Mouse (Mus musculus): ENCODE data around the gene Cwf19l1. TPM values are rescaled to one million over a fixed set of nuclear protein-coding genes. Genes with fewer than 3 reads are reported as not detected.
"Not testable (repeated sequence)": the region's sequence is repeated elsewhere in the genome, so short reads cannot be mapped to it uniquely, and the experiment has no call there.

Gene Cwf19l1
- polyA plus RNA-seq, 1 experiment from 2014 or later = 34.5 TPM

DNA sequence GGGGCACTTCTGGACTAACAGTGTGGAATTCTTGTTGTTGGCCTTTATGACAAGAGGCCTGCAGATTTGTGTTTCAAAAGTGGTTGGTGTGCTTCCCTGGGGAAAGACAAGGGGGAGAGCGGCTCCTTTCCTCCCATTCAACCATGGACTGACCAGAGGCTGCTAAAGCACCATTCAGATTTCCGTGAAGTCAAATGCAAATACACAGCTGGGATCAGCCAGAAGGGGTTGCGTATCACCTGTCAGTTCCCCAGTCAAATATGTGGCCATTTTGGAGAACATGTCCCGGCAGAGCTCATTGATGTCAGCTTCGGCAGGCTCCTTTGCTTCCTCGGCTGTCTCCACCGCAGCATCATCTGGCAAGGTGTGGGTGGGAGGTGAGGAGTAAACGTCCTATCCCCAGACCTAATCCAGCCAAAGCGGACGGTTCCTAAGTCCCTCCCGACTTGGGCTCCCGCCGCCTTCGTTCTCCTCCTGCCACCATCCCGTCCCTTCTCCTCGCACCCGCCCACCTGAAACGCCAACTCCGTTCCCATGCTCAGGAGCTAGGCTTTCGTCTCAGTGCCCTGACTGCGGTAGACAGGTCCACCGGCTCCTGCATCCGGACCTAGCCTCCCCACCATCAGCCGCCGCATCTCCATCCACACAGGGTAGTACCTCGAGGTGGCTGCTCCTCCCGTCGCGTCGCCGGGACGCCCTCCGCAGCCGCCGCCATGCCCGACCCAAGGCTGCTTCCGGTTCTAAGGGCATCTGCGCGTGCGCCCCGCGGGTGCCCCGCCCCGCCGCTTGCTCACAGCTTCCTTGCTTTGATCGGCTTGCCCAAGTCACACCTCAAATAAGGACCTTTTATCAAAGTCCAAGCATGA is 10.3 kb upstream of the Cwf19l1 start, which contains the start of gene Bloc1s2:
TSS of gene Bloc1s2 (minus strand) at position 745 of the 866 bp plus-strand sequence.
- Histone ChIP-seq H3K4me3 (peak within 1 kb of the TSS; percentile 86), H3K4me1 (replicated peaks) (peaks cover 18% of the 10 kb centered on the region), H3K27me3 (ENCODE audit: insufficient read depth, poor library complexity, severe bottlenecking) (peaks cover 16% of the 10 kb centered on the region), H3K9me3 (no peaks in the 10 kb centered on the region), H3K36me3 (peaks cover 38% of the 10 kb centered on the region), H3K27ac (peak within 1 kb of the TSS; percentile 89)
- peak; percentile 86 for DNase-seq (ENCODE audit: low spot score)
- WGBS = 4% methylated on average over 46 of the region's 46 CpGs

DNA sequence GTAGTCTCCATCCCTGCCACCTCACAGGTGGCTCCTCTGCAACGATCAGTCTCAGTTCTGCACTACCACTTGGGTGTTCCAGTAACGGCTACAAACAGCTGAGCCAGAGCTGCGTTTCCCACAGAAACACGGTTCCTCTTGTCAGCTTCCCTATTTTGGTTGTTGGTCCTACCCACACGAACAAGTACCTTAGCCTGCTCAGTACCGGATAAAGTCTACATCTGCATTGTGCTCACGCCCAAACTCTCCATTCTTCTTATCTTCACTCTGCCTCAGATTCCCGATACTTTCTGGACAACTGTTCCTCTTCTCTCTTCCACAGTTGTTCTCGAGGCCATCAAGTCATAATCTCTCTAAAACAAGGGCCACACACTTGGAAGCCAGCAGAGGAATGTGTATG is 8.7 kb upstream of the Cwf19l1 start:
- H3K4me1 ChIP-seq (replicated peaks) = peaks cover 18% of the 10 kb centered on the region
- H3K9me3 ChIP-seq = no peaks in the 10 kb centered on the region
- peaks cover 10% of the 10 kb centered on the region; the same call in 1 of the 2 replicates for H3K27me3 ChIP-seq (ENCODE audit: insufficient read depth, poor library complexity, severe bottlenecking)
- no peak overlapping the region for H3K27ac ChIP-seq
- no peak for DNase-seq (ENCODE audit: low spot score)
- WGBS = 92% methylated on average over 9 of the region's 9 CpGs
- no peak overlapping the region for H3K4me3 ChIP-seq
- H3K36me3 ChIP-seq = peaks cover 52% of the 10 kb centered on the region

DNA sequence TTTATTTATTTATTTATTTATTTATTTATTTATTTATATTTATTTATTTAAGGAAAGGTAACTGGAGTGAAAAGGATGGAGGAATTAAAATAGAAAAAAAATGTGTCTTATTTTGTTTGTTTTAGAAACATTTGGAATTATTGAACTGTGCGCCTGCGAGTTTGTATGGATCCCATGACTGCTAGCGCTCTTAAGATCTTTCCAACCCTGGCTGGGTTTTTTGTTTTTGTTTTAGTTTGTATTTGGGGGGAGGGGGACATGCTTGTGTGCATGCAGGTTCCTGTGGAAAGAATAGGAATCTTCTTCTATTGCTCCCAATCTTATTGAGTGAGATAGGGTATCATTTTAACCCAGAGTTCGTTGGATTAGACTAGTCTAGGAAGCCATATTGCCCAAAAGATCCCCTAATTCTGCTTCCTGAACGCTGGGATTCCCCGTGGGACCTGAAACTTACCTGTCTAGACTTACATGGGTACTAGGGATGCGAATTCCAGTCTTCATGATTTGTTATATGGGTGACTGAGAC is 347 bp upstream of the Cwf19l1 start:
- Histone ChIP-seq H3K27ac (peak overlapping the region; percentile 97), H3K4me3 (peak overlapping the region; percentile 86), H3K27me3 (ENCODE audit: insufficient read depth, poor library complexity, severe bottlenecking) (no peaks in the 10 kb centered on the region), H3K4me1 (replicated peaks) (peaks cover 11% of the 10 kb centered on the region), H3K36me3 (peaks cover 45% of the 10 kb centered on the region), H3K9me3 (peaks cover 4% of the 10 kb centered on the region; the same call in 1 of the 2 replicates)
- DNase-seq (ENCODE audit: low spot score) = peak; percentile 6
- WGBS = 28% methylated on average over 7 of the region's 7 CpGs

DNA sequence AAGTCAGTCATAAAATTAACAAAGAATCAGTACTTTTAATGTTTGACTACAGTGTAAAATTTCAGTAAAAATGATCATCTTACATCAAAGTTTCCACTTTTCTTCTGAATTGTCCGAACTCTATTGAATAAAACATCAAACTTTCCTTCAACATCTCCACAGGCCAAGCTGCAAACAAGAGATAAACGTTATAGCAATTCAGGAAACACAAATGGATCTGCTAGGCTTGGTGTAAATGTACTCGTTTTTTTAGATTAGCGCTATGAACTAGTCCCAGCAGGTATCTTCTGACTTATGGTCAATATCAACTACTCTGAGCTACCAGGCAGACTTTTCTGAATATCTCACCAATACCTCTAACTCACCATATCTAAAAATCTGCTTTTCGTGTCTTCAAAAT is 2.8 kb downstream of the Cwf19l1 start:
- Histone ChIP-seq H3K27ac (no peak overlapping the region), H3K36me3 (peaks cover 48% of the 10 kb centered on the region), H3K4me1 (replicated peaks) (peaks cover 11% of the 10 kb centered on the region), H3K27me3 (ENCODE audit: insufficient read depth, poor library complexity, severe bottlenecking) (no peaks in the 10 kb centered on the region), H3K9me3 (no peaks in the 10 kb centered on the region), H3K4me3 (no peak overlapping the region)
- WGBS = 94% methylated on average over 5 of the region's 5 CpGs
- DNase-seq (ENCODE audit: low spot score) = no peak

DNA sequence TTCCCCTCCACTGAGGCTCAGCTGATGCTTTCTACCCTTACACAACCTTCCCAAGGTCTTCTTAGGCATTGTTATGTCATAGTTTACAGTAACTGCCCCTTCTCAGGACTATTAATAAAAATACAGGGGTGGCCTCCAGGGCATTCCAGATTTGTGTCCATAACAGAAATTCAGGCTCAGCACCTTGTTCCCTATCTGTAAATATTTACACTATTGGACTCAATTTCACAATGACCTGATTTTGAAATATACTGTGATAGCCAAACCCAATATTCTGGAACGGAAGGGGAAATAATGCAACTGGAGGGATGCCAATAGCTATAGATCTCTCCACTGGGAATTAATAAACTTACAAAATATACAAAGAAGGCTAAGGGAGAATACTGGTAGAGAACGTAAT is 7.1 kb downstream of the Cwf19l1 start:
- WGBS = 92% methylated on average over 2 of the region's 2 CpGs
- no peak overlapping the region for H3K4me3 ChIP-seq
- H3K36me3 ChIP-seq = peaks cover 89% of the 10 kb centered on the region
- no peaks in the 10 kb centered on the region for H3K27me3 ChIP-seq (ENCODE audit: insufficient read depth, poor library complexity, severe bottlenecking)
- DNase-seq (ENCODE audit: low spot score) = no peak
- H3K4me1 ChIP-seq (replicated peaks) = no peaks in the 10 kb centered on the region
- H3K9me3 ChIP-seq = no peaks in the 10 kb centered on the region
- no peak overlapping the region for H3K27ac ChIP-seq

DNA sequence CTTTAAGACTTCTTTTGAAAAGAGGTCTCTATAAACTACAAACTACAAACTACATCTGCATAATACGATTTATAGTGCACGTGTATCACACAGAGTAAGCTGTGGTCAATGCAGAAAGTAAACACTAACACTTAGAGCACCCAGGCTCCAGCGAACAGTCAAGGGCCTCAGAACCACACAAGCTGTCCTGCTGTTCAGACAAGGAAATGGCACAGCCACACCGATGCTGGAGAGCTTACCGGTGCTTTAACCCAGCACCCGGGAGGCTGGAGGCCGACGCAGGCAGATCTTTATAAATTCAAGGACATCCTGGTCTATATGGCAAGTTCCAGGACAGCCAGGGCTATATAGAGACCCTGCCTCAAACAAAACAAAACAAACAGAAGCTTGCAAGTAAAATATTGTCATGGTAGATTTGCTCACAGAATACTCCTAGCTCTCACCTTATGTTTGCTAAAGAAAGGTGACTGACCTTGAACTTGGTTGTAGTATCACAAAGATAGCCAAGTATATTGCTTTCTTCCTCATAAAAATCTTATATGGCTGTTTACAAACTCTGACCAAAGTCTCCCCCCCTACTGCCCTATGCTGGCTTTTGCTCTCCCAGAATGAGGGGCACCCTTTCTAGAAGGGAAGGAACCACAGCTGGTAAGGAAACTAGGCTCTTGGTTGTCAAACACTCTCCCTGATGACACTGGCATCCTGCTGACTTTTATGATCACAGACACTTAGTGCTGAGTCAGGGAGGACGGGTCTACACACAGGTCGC is 7.8 kb downstream of the Cwf19l1 start:
- Histone ChIP-seq H3K27me3 (ENCODE audit: insufficient read depth, poor library complexity, severe bottlenecking) (no peaks in the 10 kb centered on the region), H3K27ac (no peak overlapping the region), H3K36me3 (peaks cover 95% of the 10 kb centered on the region), H3K4me3 (no peak overlapping the region), H3K4me1 (replicated peaks) (no peaks in the 10 kb centered on the region), H3K9me3 (no peaks in the 10 kb centered on the region)
- DNase-seq (ENCODE audit: low spot score) = no peak
- WGBS = 93% methylated on average over 10 of the region's 10 CpGs

DNA sequence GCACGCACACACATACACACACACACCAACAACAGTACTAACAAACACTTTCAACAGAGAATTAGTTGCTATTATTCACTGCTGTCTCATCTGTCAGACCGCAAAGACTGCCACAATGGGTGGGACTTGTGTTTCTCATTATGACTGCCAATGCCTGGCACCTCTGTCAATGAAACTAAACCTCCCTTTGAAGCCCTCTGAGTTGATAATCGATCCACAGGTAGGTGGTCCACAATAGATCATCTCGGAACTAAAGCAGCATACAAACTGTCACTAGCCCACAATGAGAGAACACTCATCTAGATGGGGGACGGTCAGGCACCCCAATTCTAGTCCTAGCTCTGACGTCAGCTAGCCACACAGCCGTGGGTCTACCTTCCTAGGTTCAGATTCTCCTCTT is 14.5 kb downstream of the Cwf19l1 start:
- no peak overlapping the region for H3K4me3 ChIP-seq
- no peak for DNase-seq (ENCODE audit: low spot score)
- no peaks in the 10 kb centered on the region for H3K9me3 ChIP-seq
- no peaks in the 10 kb centered on the region for H3K27me3 ChIP-seq (ENCODE audit: insufficient read depth, poor library complexity, severe bottlenecking)
- peaks cover 98% of the 10 kb centered on the region for H3K36me3 ChIP-seq
- 90% methylated on average over 7 of the region's 7 CpGs for WGBS
- no peak overlapping the region for H3K27ac ChIP-seq
- H3K4me1 ChIP-seq (replicated peaks) = no peaks in the 10 kb centered on the region

DNA sequence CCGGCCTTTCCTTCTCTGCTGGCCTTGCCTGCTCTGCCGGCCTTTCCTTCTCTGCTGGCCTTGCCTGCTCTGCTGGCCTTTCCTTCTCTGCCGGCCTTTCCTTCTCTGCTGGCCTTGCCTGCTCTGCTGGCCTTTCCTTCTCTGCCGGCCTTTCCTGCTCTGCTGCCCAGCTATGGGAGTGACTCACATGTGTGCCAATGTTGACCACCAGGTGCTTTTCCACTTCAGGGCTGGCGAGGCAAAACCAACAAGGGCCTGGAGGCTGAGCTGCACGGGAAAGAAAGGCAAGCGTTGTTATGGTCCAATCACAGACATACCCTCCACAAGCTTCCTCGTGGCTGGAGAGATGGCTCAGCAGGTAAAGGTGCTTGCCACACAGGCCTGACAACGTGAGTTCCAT is 15.0 kb downstream of the Cwf19l1 start:
- H3K27ac ChIP-seq; DNase-seq (ENCODE audit: low spot score); H3K4me1 ChIP-seq (replicated peaks); H3K27me3 ChIP-seq (ENCODE audit: insufficient read depth, poor library complexity, severe bottlenecking); H3K4me3 ChIP-seq; H3K9me3 ChIP-seq: not testable (repeated sequence)
- 92% methylated on average over 9 of the region's 9 CpGs for WGBS
- H3K36me3 ChIP-seq = peaks cover 98% of the 10 kb centered on the region

DNA sequence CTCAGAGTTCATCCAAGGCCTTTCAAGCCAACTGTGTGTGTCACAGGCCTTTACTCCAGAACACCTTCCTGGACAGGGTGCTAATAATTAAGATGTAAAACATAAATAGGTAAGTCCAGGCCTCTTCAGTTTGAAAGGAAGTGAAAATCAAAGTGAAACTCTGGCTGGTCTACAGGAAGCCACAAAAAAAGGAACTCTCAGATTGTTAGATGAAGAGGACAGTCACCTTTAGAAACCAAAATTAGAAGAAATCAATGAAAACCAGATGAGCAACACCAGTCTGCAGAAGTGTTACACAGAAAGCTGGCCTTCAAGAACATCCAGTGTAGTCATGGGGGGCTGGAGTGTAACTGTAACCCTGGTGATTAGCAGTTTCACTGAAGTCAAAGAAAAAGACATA is 17.9 kb downstream of the Cwf19l1 start:
- H3K27me3 ChIP-seq (ENCODE audit: insufficient read depth, poor library complexity, severe bottlenecking) = no peaks in the 10 kb centered on the region
- H3K4me3 ChIP-seq = no peak overlapping the region
- H3K4me1 ChIP-seq (replicated peaks) = no peaks in the 10 kb centered on the region
- H3K36me3 ChIP-seq = peaks cover 98% of the 10 kb centered on the region
- H3K27ac ChIP-seq = no peak overlapping the region
- no peaks in the 10 kb centered on the region for H3K9me3 ChIP-seq
- no peak for DNase-seq (ENCODE audit: low spot score)

DNA sequence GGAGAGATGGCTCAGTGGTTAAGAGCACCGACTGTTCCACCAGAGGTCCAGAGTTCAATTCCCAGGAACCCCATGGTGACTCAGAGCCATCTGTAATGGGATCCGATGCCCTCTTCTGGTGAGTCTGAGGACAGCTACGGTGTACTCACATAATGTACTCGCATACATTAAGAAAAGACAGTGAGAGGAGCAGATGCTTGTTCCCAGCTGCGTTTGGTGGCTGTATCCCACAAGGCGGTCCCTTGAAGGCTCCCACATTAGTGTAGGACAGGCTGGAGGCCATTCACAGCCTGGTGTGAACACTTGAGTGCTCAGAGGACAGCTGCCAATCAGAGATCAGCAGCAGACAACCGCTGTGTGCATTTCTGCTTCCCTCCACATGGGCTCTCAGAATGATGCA is 24.0 kb downstream of the Cwf19l1 start:
- Histone ChIP-seq H3K36me3 (peaks cover 78% of the 10 kb centered on the region), H3K4me1 (replicated peaks) (peaks cover 9% of the 10 kb centered on the region), H3K27me3 (ENCODE audit: insufficient read depth, poor library complexity, severe bottlenecking) (no peaks in the 10 kb centered on the region), H3K27ac (no peak overlapping the region), H3K9me3 (no peaks in the 10 kb centered on the region), H3K4me3 (no peak overlapping the region)
- DNase-seq (ENCODE audit: low spot score) = peak; percentile 45
- 64% methylated on average over 7 of the region's 7 CpGs for WGBS

DNA sequence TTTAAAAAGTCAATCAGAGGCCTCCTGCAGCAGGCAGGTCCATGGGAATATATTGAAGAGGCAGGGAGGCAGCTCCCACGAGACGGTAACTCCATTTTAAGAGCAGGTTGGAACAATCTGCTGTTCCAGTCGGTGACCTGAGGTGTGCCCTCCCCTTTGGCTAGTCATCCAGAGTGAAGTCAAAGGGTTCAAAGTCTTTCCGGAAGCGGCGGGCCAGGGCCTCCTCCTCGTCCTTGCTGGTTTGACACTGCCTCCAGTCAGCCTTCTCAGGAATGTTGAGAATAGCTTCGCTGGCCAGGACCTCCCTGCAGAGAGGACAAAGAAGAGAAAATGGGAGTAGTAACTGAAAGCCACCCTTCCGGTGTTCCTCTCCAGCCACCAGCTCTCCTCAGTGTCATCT is 25.3 kb downstream of the Cwf19l1 start:
- H3K36me3 ChIP-seq = peaks cover 64% of the 10 kb centered on the region
- no peak overlapping the region for H3K4me3 ChIP-seq
- 88% methylated on average over 9 of the region's 9 CpGs for WGBS
- H3K9me3 ChIP-seq = no peaks in the 10 kb centered on the region
- peaks cover 23% of the 10 kb centered on the region for H3K4me1 ChIP-seq (replicated peaks)
- DNase-seq (ENCODE audit: low spot score) = no peak
- H3K27ac ChIP-seq = no peak overlapping the region
- H3K27me3 ChIP-seq (ENCODE audit: insufficient read depth, poor library complexity, severe bottlenecking) = no peaks in the 10 kb centered on the region

DNA sequence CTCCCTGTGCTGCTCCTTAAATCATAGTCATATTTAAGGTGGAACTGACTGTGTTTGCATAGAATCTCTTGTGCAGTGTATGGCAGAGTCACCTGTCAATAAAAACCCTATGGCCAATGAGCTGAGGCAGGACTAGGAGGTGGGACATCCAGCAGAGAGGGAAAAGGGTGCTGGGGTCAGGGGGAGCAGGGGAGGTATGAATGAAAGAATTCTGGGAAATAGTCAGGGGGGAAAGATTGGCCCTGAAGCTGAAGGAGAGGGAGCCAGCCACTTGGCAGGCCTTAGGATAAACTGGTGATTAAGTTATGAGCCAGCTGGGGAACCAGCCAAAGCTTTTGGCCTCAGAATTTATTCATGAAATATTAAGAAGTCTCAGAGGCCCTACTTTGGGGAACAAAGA is 26.7 kb downstream of the Cwf19l1 start:
- H3K27me3 ChIP-seq (ENCODE audit: insufficient read depth, poor library complexity, severe bottlenecking) = no peaks in the 10 kb centered on the region
- peaks cover 23% of the 10 kb centered on the region for H3K4me1 ChIP-seq (replicated peaks)
- H3K36me3 ChIP-seq = peaks cover 51% of the 10 kb centered on the region
- no peak for DNase-seq (ENCODE audit: low spot score)
- no peaks in the 10 kb centered on the region for H3K9me3 ChIP-seq
- H3K4me3 ChIP-seq = no peak overlapping the region
- H3K27ac ChIP-seq = no peak overlapping the region
